Mouse (Mus musculus): ENCODE measurements around the gene Tmco3.

DNA sequence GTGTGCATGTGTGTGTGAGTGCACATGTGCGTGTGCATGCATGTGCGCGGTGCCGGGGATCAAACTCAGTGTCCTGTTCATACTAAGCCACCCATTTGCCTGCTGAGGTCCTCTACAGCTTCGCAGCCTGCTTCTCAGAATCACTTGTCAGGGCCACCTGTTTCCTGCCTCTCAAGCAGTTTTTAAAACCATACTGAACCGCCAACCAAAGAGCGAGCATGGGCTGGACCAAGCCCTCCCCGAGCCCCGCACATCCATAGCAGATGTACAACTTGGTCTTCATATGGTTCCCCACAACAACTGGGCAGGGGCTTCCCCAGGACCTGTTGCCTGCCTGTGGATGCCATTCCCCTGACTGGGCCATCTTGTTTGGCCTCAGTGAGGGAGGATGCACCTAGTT, 47.9 kb upstream of the Tmco3 start:
- TF ChIP-seq POLR2A (IDR thresholded peaks at IDR 0.05; ENCODE audit: control insufficient read depth, extremely low read depth, insufficient read depth, low read length, poor library complexity) = no peak
- no peak for TF ChIP-seq CTCF (IDR thresholded peaks at IDR 0.05; ENCODE audit: borderline replicate concordance, control insufficient read depth, extremely low read depth, insufficient read depth, low read length, poor library complexity)

All from thymus, adult 2 months (tissue).